Mouse (Mus musculus) neural tube, embryonic 15.5 days (tissue): ENCODE data around the gene Aire. TPM values are rescaled to one million over a fixed set of nuclear protein-coding genes. Genes with fewer than 3 reads are reported as not detected.

Experiments
- ATAC-seq: fragments of 200-750 bp; cut with Nextera tagmentation; 2 replicates; pipeline ENCODE4 v1.8.0; 2017; ENCODE audit warnings: mild to moderate bottlenecking, moderate TSS enrichment, moderate library complexity; ENCODE audit not compliant: low FRiP score
- H3K27ac ChIP-seq: fragments of 300-500 bp; sonication (generic); replicated peaks from 2 replicates; pipeline ENCODE4 v1.5.1; 2015; ENCODE audit warnings: mild to moderate bottlenecking, inconsistent platforms
- H3K27me3 ChIP-seq: fragments of 300-500 bp; sonication (generic); replicated peaks from 2 replicates; pipeline ENCODE4 v1.6.1; 2015; ENCODE audit warnings: inconsistent platforms
- H3K36me3 ChIP-seq: fragments of 300-500 bp; sonication (generic); 2 replicates; pipeline ENCODE4 v1.6.1; 2015; ENCODE audit warnings: inconsistent platforms
- H3K4me1 ChIP-seq: fragments of 300-500 bp; sonication (generic); 2 replicates; pipeline ENCODE4 v1.6.1; 2015; ENCODE audit warnings: inconsistent platforms
- H3K4me2 ChIP-seq: fragments of 300-500 bp; sonication (generic); 2 replicates; pipeline ENCODE4 v1.6.1; 2015; ENCODE audit warnings: inconsistent platforms, mild to moderate bottlenecking, moderate library complexity
- H3K4me3 ChIP-seq: fragments of 300-500 bp; sonication (generic); replicated peaks from 2 replicates; pipeline ENCODE4 v1.5.1; 2015; ENCODE audit warnings: mild to moderate bottlenecking, inconsistent platforms
- H3K9ac ChIP-seq: fragments of 300-500 bp; sonication (generic); replicated peaks from 2 replicates; pipeline ENCODE4 v1.6.1; 2015; ENCODE audit warnings: mild to moderate bottlenecking, inconsistent platforms
- H3K9me3 ChIP-seq: fragments of 300-500 bp; sonication (generic); replicated peaks from 2 replicates; pipeline ENCODE4 v1.6.1; 2016; ENCODE audit warnings: inconsistent platforms
- WGBS: fragments of 180-500 bp; shearing (Covaris S2); methylation state at CpG from one replicate; pipeline ENCODE4 v1.1.7; 2015; ENCODE audit warnings: mixed read lengths; 5-methylcytosine and 5-hydroxymethylcytosine counted together
- polyA plus RNA-seq: library from polyadenylated mRNA; unstranded; fragments of >200 nt; fragmentation: Nextera tagmentation; extraction: Ambion mirVana; gene quantifications from 2 replicates; pipeline ENCODE4 v1.2.1, GENCODE M21; 2015

Gene Aire
- polyA plus RNA-seq, 1 experiment from 2014 or later: 0.18 TPM

DNA sequence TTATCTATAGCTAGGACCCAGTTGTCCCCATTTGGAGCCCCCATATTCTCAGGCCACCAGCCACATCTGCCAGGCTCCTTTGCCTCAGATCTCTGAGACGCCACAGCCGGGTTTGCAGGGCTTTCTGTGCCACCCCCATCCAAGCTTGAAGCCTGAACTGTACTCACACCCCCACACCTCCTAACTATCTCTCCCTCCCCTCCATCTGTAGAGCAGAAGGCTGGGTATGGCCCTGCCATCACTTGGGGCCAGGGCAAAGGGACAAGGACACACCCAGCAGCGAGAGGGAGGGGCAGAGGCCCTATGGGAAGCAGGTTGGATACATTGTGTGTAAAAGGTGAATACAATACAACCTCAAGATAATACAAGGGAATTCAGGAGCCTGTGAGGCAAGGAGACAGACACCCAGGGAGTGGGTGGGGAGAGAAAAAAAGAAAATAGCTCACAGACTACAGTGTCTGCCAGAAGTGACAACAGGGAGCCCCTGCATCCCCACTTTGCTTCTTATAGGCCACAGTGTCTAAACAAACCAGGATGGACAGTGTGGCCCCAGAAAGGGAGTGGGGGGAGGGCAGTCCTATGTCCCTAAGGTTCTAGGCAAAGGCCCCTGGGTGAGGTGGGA lies 38.8 kb downstream of the Aire start:
- H3K36me3 ChIP-seq: peaks cover 37% of the 10 kb centered on the region
- 92% methylated on average over 3 of the region's 3 CpGs for WGBS
- no peaks in the 10 kb centered on the region for H3K9me3 ChIP-seq
- H3K9ac ChIP-seq: no peak overlapping the region
- ATAC-seq: no peak
- no peak overlapping the region for H3K4me3 ChIP-seq
- no peaks in the 10 kb centered on the region for H3K27me3 ChIP-seq
- H3K4me1 ChIP-seq: peaks cover 37% of the 10 kb centered on the region
- no peak overlapping the region for H3K4me2 ChIP-seq
- no peak overlapping the region for H3K27ac ChIP-seq

DNA sequence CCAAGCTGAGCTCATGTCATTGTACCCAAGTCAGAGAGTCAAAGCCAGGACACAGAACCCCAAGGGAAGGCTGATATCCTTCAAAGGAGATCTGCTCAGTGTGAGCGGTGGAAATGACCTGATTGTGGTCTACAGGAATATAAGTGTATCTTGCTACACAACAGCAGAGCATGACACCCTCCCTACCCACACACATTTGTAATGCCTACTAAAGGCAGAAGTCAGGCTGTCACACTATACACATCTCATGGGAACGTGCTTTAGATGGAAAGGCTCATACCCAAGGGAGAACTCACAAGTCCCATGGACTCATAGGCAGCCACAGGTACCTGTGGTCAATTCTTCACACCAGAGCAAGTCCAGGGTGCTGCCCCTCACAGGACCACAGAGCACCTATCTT lies 41.1 kb downstream of the Aire start:
- WGBS: 95% methylated on average over 2 of the region's 2 CpGs
- H3K4me1 ChIP-seq: peaks cover 20% of the 10 kb centered on the region
- H3K9ac ChIP-seq: no peak overlapping the region
- H3K27me3 ChIP-seq: no peaks in the 10 kb centered on the region
- ATAC-seq: no peak
- H3K4me3 ChIP-seq: no peak overlapping the region
- peaks cover 59% of the 10 kb centered on the region for H3K36me3 ChIP-seq
- H3K4me2 ChIP-seq: no peak overlapping the region
- H3K27ac ChIP-seq: no peak overlapping the region
- no peaks in the 10 kb centered on the region for H3K9me3 ChIP-seq

DNA sequence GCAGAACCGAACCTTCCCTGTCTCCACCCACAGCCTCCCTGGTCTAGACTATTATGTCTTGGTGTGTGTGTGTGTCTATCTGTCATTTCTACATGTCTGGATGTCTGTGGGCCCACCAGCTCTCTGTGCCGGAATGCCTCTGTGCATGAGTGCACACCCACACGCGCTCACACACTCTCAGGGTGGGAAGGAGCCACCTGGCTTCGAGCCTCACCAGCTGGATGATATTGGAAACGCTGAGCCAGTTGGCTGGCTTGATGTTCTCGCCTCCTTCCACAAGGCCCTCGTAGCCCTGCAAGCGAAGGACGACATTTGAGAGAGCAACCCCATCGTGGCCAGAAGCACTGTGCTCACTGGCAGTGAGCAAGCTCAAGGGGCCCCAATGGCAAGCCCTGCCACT lies 41.6 kb downstream of the Aire start:
- no peaks in the 10 kb centered on the region for H3K27me3 ChIP-seq
- no peak overlapping the region for H3K9ac ChIP-seq
- no peak for ATAC-seq
- WGBS: 96% methylated on average over 11 of the region's 11 CpGs
- peaks cover 15% of the 10 kb centered on the region for H3K4me1 ChIP-seq
- H3K4me2 ChIP-seq: no peak overlapping the region
- peaks cover 62% of the 10 kb centered on the region for H3K36me3 ChIP-seq
- H3K9me3 ChIP-seq: no peaks in the 10 kb centered on the region
- H3K4me3 ChIP-seq: no peak overlapping the region
- no peak overlapping the region for H3K27ac ChIP-seq

DNA sequence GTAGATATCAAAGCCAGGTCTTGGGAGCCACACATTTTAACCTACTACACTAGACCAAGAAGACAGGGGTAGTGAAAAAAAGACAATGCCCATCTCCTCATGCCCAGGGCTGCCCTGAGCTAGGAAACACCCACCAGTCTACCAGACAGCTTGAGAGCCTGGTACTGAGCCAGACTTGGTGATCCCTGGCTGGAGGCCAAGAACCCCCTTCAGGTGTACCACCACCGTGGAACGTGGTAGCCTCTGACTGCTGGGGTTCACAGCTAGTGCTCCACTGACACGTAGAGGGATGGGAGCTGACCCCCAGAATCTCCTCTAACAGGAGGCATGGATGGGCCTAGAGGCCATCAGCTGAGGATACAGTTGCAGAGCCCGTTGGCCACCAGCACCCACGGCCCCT lies 43.2 kb downstream of the Aire start:
- Histone ChIP-seq H3K4me3 (no peak overlapping the region), H3K4me1 (no peaks in the 10 kb centered on the region), H3K9me3 (no peaks in the 10 kb centered on the region), H3K36me3 (peaks cover 76% of the 10 kb centered on the region), H3K27ac (no peak overlapping the region), H3K4me2 (no peak overlapping the region), H3K9ac (no peak overlapping the region), H3K27me3 (no peaks in the 10 kb centered on the region)
- ATAC-seq: no peak
- WGBS: 91% methylated on average over 5 of the region's 5 CpGs

DNA sequence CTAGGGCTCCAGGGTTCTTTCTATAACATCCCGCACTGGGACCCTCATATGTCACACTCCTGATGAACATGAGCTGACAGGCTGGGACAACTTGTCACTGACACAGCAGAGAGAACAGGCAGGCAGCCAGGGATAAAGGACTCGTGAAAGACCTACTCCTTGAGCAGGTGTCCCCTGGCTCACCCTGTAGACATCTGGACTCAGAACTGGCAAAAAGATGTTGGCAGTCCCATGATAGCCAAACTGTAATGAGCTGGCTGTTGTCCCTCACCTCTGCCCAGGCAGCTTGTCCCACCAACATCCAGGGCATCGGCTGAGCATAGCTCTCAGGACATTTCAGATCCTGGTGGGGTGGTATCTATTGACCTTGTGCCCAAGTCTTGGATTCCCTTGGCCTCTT lies 47.8 kb downstream of the Aire start:
- Histone ChIP-seq H3K27ac (no peak overlapping the region), H3K9me3 (no peaks in the 10 kb centered on the region), H3K9ac (no peak overlapping the region), H3K4me3 (no peak overlapping the region), H3K27me3 (no peaks in the 10 kb centered on the region), H3K4me2 (no peak overlapping the region), H3K4me1 (no peaks in the 10 kb centered on the region), H3K36me3 (peaks cover 87% of the 10 kb centered on the region)
- 93% methylated on average over 3 of the region's 3 CpGs for WGBS
- ATAC-seq: no peak

DNA sequence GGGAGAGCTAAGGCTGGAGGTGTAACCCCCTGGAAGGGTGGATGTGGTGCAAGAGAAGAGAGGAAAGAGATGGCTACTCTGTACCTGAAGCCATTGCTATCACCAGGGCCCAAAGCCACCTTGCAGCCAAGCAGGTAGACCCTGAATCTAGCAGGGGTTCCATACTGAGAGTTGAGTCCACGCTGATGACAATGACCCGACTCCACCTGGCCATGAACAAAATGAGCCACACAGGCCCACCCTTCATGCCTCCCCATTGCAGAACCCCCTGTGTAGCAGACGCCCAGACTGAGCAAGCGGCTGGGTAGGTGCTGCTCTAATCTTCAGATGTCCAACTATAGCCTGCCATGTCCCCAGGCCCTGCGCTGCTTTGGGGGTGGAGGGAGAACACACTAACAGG lies 57.6 kb downstream of the Aire start:
- H3K36me3 ChIP-seq: peaks cover 58% of the 10 kb centered on the region
- H3K27ac ChIP-seq: no peak overlapping the region
- no peak overlapping the region for H3K9ac ChIP-seq
- H3K9me3 ChIP-seq: no peaks in the 10 kb centered on the region
- no peaks in the 10 kb centered on the region for H3K27me3 ChIP-seq
- ATAC-seq: no peak
- H3K4me1 ChIP-seq: 0 out of 2 replicates have a peak, but pooled peaks cover 3% of the 10 kb centered on the region
- H3K4me3 ChIP-seq: no peak overlapping the region
- no peak overlapping the region for H3K4me2 ChIP-seq
- WGBS: 81% methylated on average over 5 of the region's 5 CpGs

DNA sequence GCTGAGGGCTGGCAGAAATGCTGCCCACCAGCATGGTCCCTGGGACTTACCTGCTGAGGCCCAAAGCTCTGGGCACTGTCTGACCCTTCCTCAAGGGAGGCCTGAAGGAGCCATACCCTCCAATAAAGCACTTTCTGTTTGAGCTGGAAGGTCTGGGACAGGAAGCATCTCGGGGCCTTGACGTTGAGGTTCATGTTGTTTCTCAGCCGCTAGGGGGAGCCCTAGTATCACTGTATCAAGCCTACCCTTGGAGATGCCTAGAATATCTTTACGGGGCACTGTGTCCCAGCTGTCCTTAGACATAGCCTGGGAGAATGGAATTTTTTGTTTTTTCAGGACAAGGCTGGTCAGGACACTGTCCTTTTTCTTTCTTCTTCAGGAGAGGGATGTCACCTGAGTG lies 58.8 kb downstream of the Aire start:
- Histone ChIP-seq H3K27me3 (no peaks in the 10 kb centered on the region), H3K9ac (no peak overlapping the region), H3K4me1 (0 out of 2 replicates have a peak, but pooled peaks cover 3% of the 10 kb centered on the region), H3K4me2 (no peak overlapping the region), H3K27ac (no peak overlapping the region), H3K9me3 (no peaks in the 10 kb centered on the region), H3K36me3 (peaks cover 57% of the 10 kb centered on the region), H3K4me3 (no peak overlapping the region)
- 1% methylated on average over 4 of the region's 4 CpGs for WGBS
- ATAC-seq: no peak

Other genes starting within 250 kb of the Aire start
- gene Gm9639, start 248.5 kb downstream of the Aire start, polyA plus RNA-seq: not detected in 2 replicates
- not detected in 2 replicates for gene Gm19668, start 244.5 kb downstream of the Aire start, polyA plus RNA-seq
- not detected in 2 replicates for gene Gm9507, start 231.8 kb downstream of the Aire start, polyA plus RNA-seq
- gene Gm2696, start 228.9 kb downstream of the Aire start, polyA plus RNA-seq: not detected in 2 replicates
- gene Krtap10-4, start 216.5 kb downstream of the Aire start, polyA plus RNA-seq: not detected in 2 replicates
- not detected in 2 replicates for gene Krtap10-10, start 207.7 kb downstream of the Aire start, polyA plus RNA-seq
- gene Gm36176, start 196.8 kb downstream of the Aire start, polyA plus RNA-seq: not detected in 2 replicates
- gene Gm10318, start 190.8 kb downstream of the Aire start, polyA plus RNA-seq: 0.20 TPM in 1 of 2 replicates, not detected in the other
- not detected in 2 replicates for gene Gm3285, start 181.6 kb downstream of the Aire start, polyA plus RNA-seq
- 19.0 and 22.8 TPM in 2 replicates for gene Lrrc3, start 141.1 kb downstream of the Aire start, polyA plus RNA-seq
- gene Trpm2, start 73.0 kb downstream of the Aire start, polyA plus RNA-seq: 8.1 and 9.5 TPM in 2 replicates
- 48.5 and 51.5 TPM in 2 replicates for gene 1810043G02Rik, start 65.1 kb downstream of the Aire start, polyA plus RNA-seq
- 112 and 133 TPM in 2 replicates for gene Pfkl, start 33.5 kb downstream of the Aire start, polyA plus RNA-seq
- gene Dnmt3l, start 1.7 kb downstream of the Aire start, polyA plus RNA-seq: 0.09 TPM in 1 of 2 replicates, not detected in the other
- gene Icosl, start 25.7 kb upstream of the Aire start, polyA plus RNA-seq: 0.81 and 3.0 TPM in 2 replicates
- 31.2 and 34.5 TPM in 2 replicates for gene D10Jhu81e, start 126.2 kb upstream of the Aire start, polyA plus RNA-seq
- 14.8 and 19.0 TPM in 2 replicates for gene Pwp2, start 141.5 kb upstream of the Aire start, polyA plus RNA-seq
- gene Trappc10, start 201.0 kb upstream of the Aire start, polyA plus RNA-seq: 23.1 and 28.4 TPM in 2 replicates